Mouse (Mus musculus) lung, postnatal 4 days (tissue): Measurements from ENCODE around the gene Cox10.
"Not testable (repeated sequence)": the region's sequence is repeated elsewhere in the genome, so short reads cannot be mapped to it uniquely, and the experiment has no call there.

Experiments
- DNase-seq, 2 experiments: peaks; one replicate each; pipeline ENCODE4 v3.0.0; 2021

The Cox10 gene

DNA sequence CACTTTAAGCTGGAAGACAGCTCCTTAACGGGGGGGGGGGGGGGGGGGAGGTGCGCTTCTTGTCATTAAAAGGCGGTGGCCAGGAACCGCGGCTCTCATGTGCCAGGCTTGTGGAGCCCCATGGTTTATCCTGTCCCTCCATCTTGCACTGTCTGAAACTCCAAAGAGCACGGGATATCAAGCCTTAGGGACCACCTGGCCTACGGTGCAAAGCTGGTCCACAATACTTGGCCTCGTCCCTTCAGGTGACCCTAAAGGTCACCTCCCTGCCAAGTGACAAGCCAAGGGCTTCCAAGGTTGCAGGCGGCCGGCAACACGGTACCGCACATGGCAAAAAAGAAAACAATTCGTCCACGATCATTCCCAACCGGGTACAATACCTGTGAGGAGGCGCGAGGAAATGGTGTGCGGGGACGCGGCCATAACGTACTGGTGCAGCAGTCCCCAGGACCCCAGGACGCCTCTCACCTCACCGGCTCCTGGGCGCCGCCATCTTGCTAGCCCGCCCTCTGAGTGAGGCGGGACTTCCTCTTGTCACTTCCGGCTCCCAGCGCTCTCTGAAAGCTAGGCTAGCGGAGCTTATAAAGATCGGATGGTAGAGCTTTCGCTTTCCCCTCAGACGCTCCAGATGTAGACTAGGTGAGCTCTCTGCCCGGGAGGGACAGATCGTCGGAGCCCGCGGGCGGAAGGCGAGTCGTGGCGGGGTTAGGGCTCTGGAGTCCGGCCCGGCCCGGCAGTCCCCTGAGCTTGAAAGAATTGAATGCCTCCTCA is at the start of gene Cox10:
Gene Cox10, minus strand, starts transcription at position 513 of the 771 bp plus-strand sequence.
- DNase-seq = peak; percentile 89

DNA sequence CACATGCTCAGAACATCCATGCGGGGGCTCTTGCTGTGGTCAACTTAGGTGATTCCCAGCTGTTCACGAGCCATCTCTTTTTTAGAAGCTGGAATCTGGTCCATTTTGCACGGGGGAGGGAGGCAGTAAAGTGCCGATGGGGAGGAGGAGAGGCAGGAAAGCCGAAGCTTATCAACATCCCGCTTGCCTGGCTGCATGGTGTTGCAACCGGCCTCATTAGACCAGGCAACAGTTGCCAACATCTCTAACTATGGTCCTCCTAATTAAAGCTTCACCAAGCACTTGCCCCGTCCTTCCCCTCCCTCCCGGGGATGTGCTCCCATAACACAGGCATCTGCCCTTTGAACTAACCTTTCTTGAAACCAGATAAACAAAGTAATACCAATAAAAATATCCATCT is 48.7 kb upstream of the Cox10 start:
- peak in 1 of 2 experiments; percentile 21 for DNase-seq

DNA sequence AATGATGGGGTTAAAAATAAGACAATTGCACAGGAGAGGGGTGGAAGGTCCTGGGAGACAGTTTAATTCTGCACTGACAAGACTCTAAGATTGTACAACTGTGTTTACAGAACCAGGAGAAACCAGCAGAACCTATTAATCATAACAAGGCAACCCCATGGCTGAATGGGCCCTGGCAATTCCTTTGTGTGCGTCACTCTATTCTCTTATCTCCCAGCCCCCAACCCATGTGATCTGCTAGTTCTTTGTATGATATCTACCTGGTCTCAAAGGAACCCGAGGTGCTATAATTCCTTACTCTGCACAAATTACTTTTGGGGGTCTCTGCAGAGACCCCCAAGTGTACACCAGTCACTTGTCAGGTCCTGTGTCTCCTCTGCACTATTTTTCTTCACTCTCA is 46.2 kb upstream of the Cox10 start:
- DNase-seq = no peak

DNA sequence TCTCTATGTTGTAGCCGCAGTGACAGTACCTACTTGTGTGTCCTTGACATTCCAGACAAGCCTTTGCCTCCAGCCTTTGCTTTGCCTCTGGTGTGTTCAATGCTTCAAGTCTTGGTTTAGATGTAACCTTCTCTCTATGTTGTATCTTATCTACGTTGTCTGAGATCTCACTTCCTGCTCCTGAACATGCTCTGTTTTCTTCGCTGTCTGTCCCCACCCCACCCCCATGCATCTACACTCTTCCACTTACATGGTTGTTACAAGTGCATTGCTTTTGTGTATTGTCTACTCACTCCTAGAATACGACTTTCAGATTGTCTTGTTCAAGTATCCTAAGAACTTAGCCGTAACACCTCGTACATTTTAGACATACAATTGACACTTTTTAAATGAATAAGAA is 43.9 kb upstream of the Cox10 start:
- not testable (repeated sequence) for DNase-seq

DNA sequence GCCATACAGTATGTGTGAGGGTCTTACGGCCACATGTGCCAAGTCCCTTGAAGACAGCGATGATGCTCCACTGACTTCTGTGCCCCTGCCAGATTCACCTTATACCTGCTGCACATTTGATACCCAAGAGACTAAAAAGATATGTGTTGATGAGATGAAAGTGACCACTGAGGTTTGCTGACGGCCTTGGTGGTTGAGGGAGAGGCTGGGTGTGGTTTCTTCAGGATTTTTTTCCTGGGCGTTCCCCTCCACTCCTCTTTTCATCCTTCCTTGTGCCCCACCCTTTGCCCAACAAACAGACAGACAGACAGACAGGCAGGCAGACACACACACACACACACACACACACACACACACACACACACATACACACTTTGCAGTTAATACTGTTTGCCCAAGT is 37.4 kb upstream of the Cox10 start:
- no peak for DNase-seq

DNA sequence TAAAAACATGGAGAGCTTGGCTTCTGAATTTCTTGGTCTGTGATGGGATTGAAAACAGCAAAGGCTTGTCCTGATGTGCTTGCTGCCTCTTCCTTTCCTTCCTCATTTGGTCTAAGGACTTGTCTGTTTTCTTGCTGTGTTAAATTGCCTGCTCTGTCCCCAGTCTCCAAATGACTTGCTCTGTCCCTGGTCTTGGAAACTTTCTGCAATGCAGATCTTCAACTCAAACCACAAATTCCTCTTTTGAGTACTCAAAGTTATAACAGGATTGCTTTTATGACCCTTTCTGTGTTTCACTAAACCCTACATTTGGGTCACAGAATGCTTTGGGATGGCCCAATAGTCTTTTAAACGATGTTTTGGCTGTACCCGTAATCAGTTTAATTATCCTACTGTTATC is 36.6 kb upstream of the Cox10 start:
- DNase-seq = no peak

DNA sequence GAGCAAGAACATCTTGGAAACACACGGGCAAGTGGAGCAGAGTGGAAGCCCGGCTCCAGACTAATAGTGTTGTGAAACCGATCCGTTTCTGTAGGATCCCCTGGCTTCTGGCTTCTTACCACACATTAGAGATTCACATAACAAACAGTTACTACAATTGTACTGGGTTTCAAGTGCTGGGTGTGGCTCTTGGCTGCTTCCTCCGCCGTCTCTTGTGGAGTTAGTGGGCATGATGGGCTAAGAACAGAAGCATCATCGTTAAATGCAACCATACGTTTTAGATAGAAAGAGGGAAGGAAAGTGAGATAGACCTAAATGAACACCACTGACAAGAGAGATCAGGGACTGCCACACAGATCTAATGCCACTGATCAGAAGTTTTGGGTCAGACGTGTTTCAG is 35.8 kb upstream of the Cox10 start:
- no peak for DNase-seq

DNA sequence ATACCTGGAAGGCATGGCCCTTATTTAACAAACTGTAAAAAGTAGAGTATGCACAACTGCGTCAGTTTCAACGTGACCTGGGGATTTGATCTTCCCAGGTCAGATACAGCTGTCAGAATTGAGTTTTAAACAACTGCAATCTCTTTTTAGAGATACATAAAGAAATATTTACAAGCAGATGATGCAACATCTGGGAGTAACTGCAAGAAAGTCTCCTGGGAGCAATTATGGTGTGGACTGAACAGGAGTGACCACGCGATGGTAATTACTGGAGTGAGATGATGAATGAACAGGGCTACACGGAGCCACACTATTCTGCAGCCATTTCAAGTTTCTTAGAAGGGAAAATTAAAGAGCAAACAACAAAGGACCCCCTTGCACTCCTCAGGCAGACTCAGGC is 20.8 kb upstream of the Cox10 start:
- DNase-seq = no peak

DNA sequence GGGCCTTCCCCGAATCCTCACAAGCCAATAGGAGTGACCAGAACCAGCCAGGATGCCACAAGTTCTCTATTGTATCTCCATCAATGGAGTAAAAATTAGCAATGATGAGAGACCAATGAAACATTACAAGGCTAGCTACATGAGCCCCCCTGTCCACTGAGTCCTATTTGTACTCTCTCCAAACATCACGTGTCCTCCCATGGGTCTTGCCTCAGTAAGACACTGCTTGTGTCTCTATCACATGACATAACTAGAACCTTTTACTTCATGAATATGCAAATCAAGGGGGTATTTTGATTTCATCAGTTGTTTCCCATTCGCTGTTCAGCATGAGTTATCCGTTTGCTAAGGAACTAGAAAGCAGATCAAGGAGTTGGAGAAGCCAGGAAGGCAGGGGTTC is 13.8 kb upstream of the Cox10 start:
- no peak for DNase-seq

DNA sequence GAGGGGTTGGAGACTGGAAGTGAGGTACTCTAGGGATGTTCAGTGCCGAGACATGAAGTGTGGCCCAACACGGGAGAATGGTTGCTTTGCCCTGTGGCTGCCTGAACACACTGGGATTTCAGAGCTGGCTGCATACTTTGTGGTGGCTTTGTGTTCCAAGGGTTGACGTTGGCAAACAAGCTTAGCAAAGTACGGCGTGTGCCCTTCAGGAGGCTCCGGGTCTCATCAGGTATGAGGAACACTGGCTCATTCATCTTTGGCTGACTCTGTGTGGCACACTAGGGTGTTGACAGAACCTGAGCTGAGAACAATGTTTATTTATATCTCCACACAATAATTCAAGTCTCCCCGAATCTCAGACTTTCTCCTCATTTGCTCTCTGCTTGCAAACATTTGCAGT is 11.9 kb upstream of the Cox10 start:
- DNase-seq = no peak

DNA sequence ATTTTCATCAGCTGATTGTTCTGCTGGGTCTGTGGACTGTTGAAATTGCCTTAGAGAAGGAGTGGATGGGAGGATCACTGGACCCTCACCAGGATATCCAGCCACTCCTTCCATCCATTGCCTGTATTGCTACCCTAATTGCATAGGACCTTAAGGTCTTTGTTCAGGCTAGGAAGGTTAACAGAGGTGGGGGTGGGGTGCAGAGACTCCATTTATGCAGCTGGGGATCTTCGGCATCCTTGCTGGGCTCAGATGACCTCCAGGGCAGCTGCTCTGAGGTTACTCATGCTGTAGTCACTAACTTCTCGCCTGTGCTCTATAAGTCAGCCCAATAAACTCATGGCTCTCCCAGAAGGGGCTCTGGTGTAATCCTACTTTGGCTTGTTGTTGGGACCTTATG is 10.4 kb upstream of the Cox10 start:
- DNase-seq = no peak

DNA sequence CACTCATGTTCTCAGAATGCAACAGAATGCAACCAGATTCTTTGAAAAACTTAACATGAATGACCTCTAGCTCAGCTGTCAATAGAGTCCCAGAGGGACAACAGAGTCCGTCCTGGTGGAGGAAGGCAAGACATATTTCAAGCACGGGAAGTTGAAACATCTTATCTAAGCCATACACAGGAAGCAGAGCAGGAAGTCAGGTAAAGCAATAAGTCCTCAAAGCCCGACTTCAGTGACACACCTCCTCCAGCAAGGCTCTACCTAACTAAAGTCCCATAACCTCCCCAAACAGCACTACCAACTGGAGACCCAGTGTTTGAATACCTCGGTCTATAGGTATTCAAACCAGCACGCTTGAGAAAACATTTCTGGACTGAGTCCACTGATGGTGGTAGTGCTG is 6.6 kb upstream of the Cox10 start:
- DNase-seq = no peak

DNA sequence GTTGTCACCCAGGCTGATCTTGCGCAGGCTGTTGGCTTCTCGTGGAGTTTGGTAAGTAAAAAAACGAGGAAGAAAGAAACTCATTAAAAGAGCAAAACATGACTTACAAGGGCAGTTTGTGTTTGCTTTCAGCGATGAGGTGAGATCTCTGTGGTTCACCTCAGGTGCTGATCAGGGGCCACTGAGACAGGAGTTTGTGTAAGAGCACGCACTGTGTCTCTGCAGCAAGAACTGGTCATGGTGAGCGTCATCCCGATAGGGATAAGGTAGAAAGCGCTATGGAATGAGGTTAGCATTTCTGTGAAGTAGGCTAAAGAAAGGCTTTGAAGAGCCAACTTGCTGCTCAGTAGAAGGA is 436 bp upstream of the Cox10 start:
- no peak for DNase-seq

DNA sequence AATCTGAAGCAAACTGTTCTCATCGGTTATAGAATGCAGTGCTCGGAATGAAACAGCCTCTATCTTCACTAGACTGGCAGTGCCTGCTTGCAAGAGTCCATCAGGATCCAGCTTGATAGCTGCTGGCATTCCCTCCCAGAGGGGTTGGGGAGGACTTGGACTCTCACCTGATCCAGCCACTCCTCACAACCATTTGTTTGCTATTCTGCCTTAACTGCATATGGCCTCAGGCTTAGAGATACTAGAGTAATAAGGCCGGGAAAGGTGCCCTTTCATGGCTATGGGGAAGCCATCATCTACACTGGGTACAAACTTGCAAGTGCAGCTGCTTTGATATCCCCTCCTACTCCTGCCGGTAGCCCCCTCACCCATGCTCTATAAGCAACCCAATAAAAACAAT is 3.1 kb downstream of the Cox10 start:
- no peak for DNase-seq

DNA sequence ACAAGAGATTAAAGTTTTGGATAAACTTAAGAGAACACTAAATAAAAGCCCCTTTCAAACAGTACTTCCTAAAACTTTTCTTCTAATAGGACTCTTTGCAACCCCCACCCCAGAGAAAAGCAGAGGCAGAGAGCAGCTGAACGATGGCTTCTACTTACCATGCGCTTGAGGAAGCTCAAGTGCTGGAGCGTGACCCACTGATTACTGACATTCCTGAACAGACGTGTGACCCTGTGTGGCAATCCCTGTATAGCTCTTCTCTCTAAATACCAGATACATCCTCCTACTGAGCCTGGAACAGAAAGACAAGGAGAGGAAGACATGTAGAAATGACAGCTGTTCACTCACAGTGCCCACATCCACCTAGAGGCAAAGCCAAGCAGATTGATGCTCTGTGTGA is 5.9 kb downstream of the Cox10 start:
- no peak for DNase-seq

DNA sequence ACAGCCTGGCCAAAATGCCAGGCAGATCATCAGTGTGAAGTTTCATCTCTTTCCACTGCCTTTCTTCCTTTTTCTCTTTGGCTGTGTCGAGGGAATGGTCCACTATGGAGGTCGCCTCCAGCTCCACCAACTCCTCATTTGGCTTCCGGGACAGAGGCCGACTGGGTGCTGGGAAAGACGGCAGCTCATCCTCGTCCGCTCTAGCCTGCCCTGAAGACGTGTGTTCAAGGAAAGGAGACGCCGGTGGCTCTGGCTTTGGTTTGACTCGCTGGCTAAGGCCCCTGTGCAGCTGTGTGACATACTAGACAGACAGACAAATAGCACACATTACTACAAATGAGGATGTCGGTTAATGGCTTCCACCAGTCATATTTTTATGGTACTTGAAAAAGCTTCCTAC is 7.7 kb downstream of the Cox10 start:
- DNase-seq = no peak

DNA sequence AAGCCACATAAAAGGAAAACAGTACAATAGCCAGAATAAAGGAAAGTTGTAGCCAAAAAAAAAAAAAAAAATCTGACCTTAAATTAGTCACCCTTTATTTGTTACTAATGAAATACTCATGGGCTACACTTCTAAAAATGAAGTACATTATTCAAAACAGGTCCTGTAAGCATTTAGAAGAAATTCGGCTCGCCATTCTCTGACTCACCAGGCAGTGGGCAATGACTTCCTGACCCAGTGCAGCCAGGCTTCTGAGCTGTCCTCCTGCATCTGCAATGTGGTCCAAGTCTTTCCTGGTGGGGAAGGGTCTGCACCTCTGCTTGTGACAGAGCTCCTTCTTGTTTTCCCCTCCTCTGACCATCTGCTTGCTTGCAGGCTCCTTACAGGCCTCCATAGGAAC is 13.3 kb downstream of the Cox10 start:
- no peak for DNase-seq

DNA sequence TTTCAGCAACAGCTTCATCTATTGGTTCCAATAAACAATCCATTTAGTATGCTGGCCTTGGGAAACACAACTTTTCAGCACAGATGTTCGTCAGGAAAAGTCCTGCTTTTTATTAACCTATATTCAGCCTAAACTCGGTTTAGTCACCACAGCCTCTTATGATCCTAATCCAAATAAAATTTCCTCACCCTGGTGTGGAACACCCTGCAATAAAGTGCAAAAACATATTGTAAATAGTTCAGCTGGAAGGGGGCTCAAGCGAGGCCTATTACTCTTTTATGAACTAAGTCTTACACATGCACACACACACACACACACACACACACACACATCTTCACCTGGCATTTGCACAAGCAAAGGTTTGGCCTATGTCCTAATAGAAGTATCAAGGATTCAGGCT is 16.1 kb downstream of the Cox10 start:
- DNase-seq = no peak

DNA sequence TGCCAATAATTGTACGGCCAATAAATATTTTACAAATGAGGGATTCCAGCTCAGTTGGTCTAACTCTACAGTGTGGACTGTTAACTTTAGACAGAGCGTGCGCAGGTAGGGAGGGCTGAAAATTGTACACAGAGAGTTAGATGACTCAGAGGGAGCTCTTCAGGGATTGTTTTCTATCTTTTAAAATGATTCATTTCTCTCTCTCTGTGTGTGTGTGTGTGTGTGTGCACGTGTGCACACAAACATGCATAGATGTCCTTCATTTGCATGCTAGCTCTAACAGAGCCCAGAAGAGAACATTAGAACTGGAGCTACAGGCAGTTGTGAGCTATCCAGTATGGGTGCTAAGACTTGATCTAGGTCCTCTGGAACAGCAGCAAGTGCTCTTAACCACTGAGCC is 17.0 kb downstream of the Cox10 start:
- DNase-seq = no peak

DNA sequence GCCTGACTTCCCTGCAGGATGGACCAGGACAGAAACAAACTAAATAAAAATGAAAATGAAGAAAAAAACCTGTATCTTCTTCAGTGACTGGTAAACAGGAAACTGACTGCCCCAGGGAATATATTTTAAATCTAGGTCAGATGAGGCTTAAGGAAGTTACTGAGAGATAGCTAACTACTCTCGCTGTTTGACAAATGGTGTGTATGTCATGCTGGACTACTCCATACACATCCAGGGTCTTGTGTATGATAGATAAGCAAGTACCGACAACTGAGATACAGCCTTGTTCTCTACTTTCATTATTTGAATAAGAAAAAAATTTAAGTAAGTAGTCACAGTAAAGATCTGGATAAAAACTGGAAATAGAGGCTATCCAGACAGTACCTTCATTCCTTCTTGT is 20.0 kb downstream of the Cox10 start:
- DNase-seq = no peak

DNA sequence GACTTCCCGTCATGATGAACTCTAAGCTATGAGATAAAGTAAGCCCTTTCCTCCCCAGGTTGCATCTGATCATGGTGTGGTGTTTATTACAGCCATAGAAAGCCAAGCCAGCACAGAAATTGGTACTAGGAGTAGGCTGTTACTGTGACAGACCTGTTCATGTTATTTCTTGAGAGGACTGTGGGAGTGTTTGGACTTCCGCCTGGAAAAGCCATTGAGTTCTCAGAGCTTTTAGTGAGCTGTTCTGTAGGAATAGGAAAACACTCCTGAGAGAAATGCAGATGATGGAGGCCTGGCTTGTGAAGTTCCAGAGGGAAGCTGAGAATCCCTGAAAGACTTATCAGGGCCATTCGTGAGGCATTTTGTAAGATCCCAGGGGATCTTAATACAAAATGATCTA is 20.8 kb downstream of the Cox10 start:
- no peak for DNase-seq

DNA sequence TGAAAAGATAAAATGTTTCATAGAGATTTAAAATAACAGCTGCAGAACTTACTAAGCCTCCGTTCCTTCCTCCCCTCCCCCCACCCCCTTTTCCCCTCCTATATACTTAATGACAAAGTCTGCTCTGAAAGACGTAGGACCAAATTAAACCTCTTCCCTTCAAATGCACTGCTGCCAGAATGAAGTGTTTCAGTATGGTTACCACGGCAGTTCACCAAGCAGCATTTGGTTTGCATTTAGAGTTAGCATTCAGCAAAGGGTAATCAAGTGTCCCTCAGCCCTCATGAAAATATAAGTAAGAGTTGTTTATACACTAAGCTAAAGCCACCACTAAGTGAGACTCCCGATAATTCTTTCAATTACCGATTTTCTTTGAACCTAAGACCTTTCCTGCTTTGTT is 25.9 kb downstream of the Cox10 start:
- DNase-seq = no peak

DNA sequence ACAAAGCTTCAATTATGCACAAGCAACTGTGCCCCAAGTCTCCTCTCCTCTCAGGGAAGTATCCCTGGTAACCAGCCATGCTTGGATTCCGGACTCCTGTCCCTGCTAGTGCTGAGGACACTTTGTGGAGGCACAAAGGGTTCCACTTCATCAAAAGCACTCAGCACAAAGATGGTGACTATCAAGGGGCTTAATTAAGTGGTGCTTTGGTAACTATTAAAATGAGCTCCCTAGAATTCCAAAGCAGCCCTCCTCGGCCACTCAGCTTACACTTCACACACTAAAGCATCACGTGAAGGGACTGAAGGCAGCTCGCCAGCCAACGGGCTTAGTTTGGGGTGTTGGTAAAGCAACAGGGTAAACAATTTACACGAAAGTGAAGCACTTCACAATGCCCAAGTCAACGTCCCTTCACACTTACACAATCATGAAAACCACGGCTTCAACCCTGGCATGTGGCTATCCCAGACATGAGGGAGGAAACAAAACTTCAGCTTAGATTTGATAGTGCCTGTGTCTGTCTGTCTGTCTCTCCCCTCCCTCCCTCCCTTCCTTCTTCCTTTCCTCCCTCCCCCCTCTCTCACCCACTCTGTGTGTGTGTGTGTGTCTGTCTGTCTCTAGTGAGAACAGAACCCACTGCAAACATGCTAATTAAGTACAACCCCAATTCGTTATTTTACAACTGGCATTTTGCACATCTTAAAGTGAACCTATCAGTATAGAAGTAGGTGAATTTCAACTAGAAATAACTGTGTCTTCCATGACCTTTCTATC is 27.9 kb downstream of the Cox10 start:
- DNase-seq = peak; percentile 55 to 79

DNA sequence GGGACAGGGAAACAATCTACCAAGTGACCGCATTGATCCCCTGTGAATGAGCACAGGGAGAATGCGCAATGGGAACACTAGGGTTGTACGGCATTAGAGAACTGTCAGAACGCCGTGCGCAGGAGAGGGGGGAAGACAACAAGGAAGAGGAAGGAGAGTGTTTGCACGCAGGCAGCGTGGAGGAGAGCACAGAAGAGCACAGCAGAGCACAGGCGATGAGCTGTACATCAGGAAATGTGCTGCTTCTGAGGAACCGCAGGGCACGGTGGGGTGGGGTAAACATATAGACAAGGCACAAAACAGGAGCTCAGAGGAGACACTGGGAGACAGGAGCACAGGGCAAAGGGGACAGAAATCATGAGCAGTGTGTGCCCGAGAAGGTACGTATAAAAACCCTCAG is 31.8 kb downstream of the Cox10 start:
- no peak for DNase-seq

DNA sequence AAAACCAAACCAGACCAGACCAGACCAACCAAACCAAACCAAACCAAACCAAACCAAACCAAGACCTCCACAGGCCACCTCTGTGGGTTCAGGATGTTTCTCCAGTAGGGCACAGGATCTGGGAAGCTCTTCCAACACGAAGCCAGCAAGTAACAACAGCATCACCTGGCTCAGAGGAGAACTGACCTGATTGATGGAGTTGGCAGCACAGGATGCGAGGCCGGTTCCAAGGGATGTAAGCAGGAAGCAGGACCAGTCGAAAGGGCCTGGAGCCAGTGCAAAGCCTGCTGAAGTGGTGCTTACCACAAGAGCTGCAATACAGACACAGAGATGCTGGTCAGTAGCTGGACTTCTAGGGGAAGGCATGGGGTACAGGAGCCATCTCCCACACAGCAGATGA is 34.2 kb downstream of the Cox10 start:
- no peak for DNase-seq
